Comparison of ENCODE assay signal across 9 mouse cellular contexts in genomic region chr15:99653876-99654275, GRCm38 (mm10). TPM values are rescaled to one million over a fixed set of nuclear protein-coding genes. Genes with fewer than 3 reads are reported as not detected.
DNase-seq lines count a peak whose midpoint lies in the region; ATAC-seq and TF ChIP-seq lines count a peak whose summit lies in the region.
"Had no signal": no experiment of that assay in that cellular context is flagged by ENCODE, and none has a peak within 500 bp of the region (broad histone marks: within the 10 kb centered on the region; RNA-seq: fewer than 3 reads in every experiment).

No protein-coding gene starts in this region.

- no peak for TF ChIP-seq CTCF in left cerebral cortex, adult 2 months (IDR thresholded peaks at IDR 0.05)
- TF ChIP-seq CTCF in thymus, adult 2 months (IDR thresholded peaks at IDR 0.05; ENCODE audit: borderline replicate concordance, control insufficient read depth, extremely low read depth, insufficient read depth, low read length, poor library complexity), result no peak

- intact Hi-C loops in left cerebral cortex, adult 2 months (cut with DNase I), result no loop called here

- 3% methylated on average over 21 of the region's 21 CpGs for WGBS in forebrain, embryonic 10.5 days
- WGBS in limb, embryonic 11.5 days, result 4% methylated on average over 21 of the region's 21 CpGs
- WGBS in neural tube, embryonic 13.5 days, result 5% methylated on average over 21 of the region's 21 CpGs
- WGBS in thymus, adult 2 months, result 18% methylated on average over 21 of the region's 21 CpGs

- no peak for ATAC-seq in limb, embryonic 11.5 days (ENCODE audit: insufficient number of reproducible peaks, low FRiP score, low TSS enrichment, low read depth)
- ATAC-seq in neural tube, embryonic 13.5 days (ENCODE audit: low read depth), result no peak

- peak overlapping the region; percentile 22; the same call in 1 of the 2 replicates for H3K9ac ChIP-seq in limb, embryonic 11.5 days (ENCODE audit: low read length)
- H3K9ac ChIP-seq in neural tube, embryonic 13.5 days, result peak overlapping the region; percentile 65

- peak overlapping the region; percentile 40 for H3K4me2 ChIP-seq in limb, embryonic 11.5 days (ENCODE audit: low read depth, severe bottlenecking)
- peak overlapping the region; percentile 89 for H3K4me2 ChIP-seq in neural tube, embryonic 13.5 days

- no peaks in the 10 kb centered on the region for H3K9me3 ChIP-seq in forebrain, embryonic 10.5 days
- no peaks in the 10 kb centered on the region for H3K9me3 ChIP-seq in limb, embryonic 11.5 days (ENCODE audit: control insufficient read depth, low read length)
- H3K9me3 ChIP-seq in neural tube, embryonic 13.5 days, result no peaks in the 10 kb centered on the region

- H3K36me3 ChIP-seq in forebrain, embryonic 10.5 days (replicated peaks), result no peaks in the 10 kb centered on the region
- H3K36me3 ChIP-seq in limb, embryonic 11.5 days (ENCODE audit: control insufficient read depth, insufficient read depth, low read length), result no peaks in the 10 kb centered on the region
- no peaks in the 10 kb centered on the region for H3K36me3 ChIP-seq in neural tube, embryonic 13.5 days
- H3K36me3 ChIP-seq in thymus, adult 2 months (ENCODE audit: control insufficient read depth, insufficient read depth, low read length), result no peaks in the 10 kb centered on the region

- peak overlapping the region; percentile 23 for H3K4me3 ChIP-seq in left cerebral cortex, adult 2 months
- peak overlapping the region; percentile 42 for H3K4me3 ChIP-seq in forebrain, embryonic 10.5 days
- peak overlapping the region; percentile 14 for H3K4me3 ChIP-seq in limb, embryonic 11.5 days (ENCODE audit: low read depth, low read length)
- peak overlapping the region; percentile 25 for H3K4me3 ChIP-seq in neural tube, embryonic 13.5 days
- no peak overlapping the region for H3K4me3 ChIP-seq in thymus, adult 2 months (ENCODE audit: control insufficient read depth, insufficient read depth, low read length)

- no peak overlapping the region for H3K27ac ChIP-seq in left cerebral cortex, adult 2 months
- peak overlapping the region; percentile 36 for H3K27ac ChIP-seq in forebrain, embryonic 10.5 days
- no peak overlapping the region for H3K27ac ChIP-seq in limb, embryonic 11.5 days (replicated peaks; ENCODE audit: low read depth, low read length)
- peak overlapping the region; percentile 76 for H3K27ac ChIP-seq in neural tube, embryonic 13.5 days (replicated peaks)
- no peak overlapping the region for H3K27ac ChIP-seq in thymus, adult 2 months (ENCODE audit: control insufficient read depth, insufficient read depth, low read length)

- DNase-seq in left cerebral cortex, adult 2 months (ENCODE audit: extremely low spot score in 1 of 2, low spot score in 2 of 2), result no peak
- DNase-seq in left cerebral cortex, adult 11 months (ENCODE audit: low spot score), result no peak
- DNase-seq in forebrain, embryonic 10.5 days (ENCODE audit: extremely low spot score, low spot score), result no peak
- no peak for DNase-seq in limb, embryonic 11.5 days (ENCODE audit: low spot score)
- DNase-seq in layer of hippocampus, postnatal 36 days, result no peak
- no peak for DNase-seq in thymus, adult 2 months
- no peak for DNase-seq in spleen, adult 18-20 months
- DNase-seq: thymus, postnatal 36 days had no signal

- H3K27me3 ChIP-seq in forebrain, embryonic 10.5 days (ENCODE audit: poor library complexity, severe bottlenecking), result peaks cover 52% of the 10 kb centered on the region
- peaks cover 32% of the 10 kb centered on the region for H3K27me3 ChIP-seq in limb, embryonic 11.5 days (ENCODE audit: control insufficient read depth, insufficient read depth, low read length)
- peaks cover 11% of the 10 kb centered on the region; the same call in 1 of the 2 replicates for H3K27me3 ChIP-seq in neural tube, embryonic 13.5 days
- H3K27me3 ChIP-seq in thymus, adult 2 months (ENCODE audit: control insufficient read depth, insufficient read depth, low read length), result peaks cover 6% of the 10 kb centered on the region; the same call in 1 of the 2 replicates

- H3K4me1 ChIP-seq in forebrain, embryonic 10.5 days, result peaks cover 51% of the 10 kb centered on the region
- H3K4me1 ChIP-seq in limb, embryonic 11.5 days (ENCODE audit: control insufficient read depth, insufficient read depth, low read length), result peaks cover 20% of the 10 kb centered on the region
- H3K4me1 ChIP-seq in neural tube, embryonic 13.5 days (replicated peaks), result peaks cover 64% of the 10 kb centered on the region
- peaks cover 7% of the 10 kb centered on the region for H3K4me1 ChIP-seq in thymus, adult 2 months (replicated peaks; ENCODE audit: control insufficient read depth, insufficient read depth, low read length)

- no peak for TF ChIP-seq POLR2A in thymus, adult 2 months (IDR thresholded peaks at IDR 0.05; ENCODE audit: control insufficient read depth, extremely low read depth, insufficient read depth, low read length, poor library complexity)

RNA-seq across cellular contexts. Expression of gene Racgap1, which starts 2.4 kb away (rescaled TPM):
- 10 to 100 TPM in 1 of 2 experiments, 1 to 10 TPM in 1; 8.0 to 10.6 TPM for total RNA-seq in left cerebral cortex, adult 2 months (2021)
- 193 and 201 TPM in 2 replicates for polyA plus RNA-seq in forebrain, embryonic 10.5 days (2016; fragmentation: Nextera tagmentation; extraction: Ambion mirVana)
- 108 and 125 TPM in 2 replicates for polyA plus RNA-seq in limb, embryonic 11.5 days (2014; fragmentation: Nextera tagmentation; extraction: Ambion mirVana)
- polyA plus RNA-seq in neural tube, embryonic 13.5 days (2015; fragmentation: Nextera tagmentation; extraction: Ambion mirVana), result 130 and 133 TPM in 2 replicates
- 1 to 10 TPM; 5.2 TPM for total RNA-seq in layer of hippocampus, postnatal 36 days (2021)
- polyA plus RNA-seq in thymus, adult 2 months (2012; rRNA removed), result 80.2 and 95.6 TPM in 2 replicates

RNA-seq across cellular contexts. Expression of gene Asic1, which starts 16.3 kb away (rescaled TPM):
- 10 to 100 TPM; 66.7 to 81.0 TPM for total RNA-seq in left cerebral cortex, adult 2 months (2021)
- 2.2 and 2.4 TPM in 2 replicates for polyA plus RNA-seq in forebrain, embryonic 10.5 days (2016; fragmentation: Nextera tagmentation; extraction: Ambion mirVana)
- polyA plus RNA-seq in limb, embryonic 11.5 days (2014; fragmentation: Nextera tagmentation; extraction: Ambion mirVana), result 0.57 and 0.64 TPM in 2 replicates
- polyA plus RNA-seq in neural tube, embryonic 13.5 days (2015; fragmentation: Nextera tagmentation; extraction: Ambion mirVana), result 76.0 and 77.8 TPM in 2 replicates
- total RNA-seq in layer of hippocampus, postnatal 36 days (2021), result 10 to 100 TPM; 34.4 to 36.3 TPM
- polyA plus RNA-seq in thymus, adult 2 months (2012; rRNA removed), result 0.13 and 0.19 TPM in 2 replicates

RNA-seq across cellular contexts. Expression of gene Smarcd1, which starts 48.1 kb away (rescaled TPM):
- 100 to 1,000 TPM; 157 to 163 TPM for total RNA-seq in left cerebral cortex, adult 2 months (2021)
- polyA plus RNA-seq in forebrain, embryonic 10.5 days (2016; fragmentation: Nextera tagmentation; extraction: Ambion mirVana), result 91.5 TPM in 2 replicates
- 80.6 and 83.8 TPM in 2 replicates for polyA plus RNA-seq in limb, embryonic 11.5 days (2014; fragmentation: Nextera tagmentation; extraction: Ambion mirVana)
- polyA plus RNA-seq in neural tube, embryonic 13.5 days (2015; fragmentation: Nextera tagmentation; extraction: Ambion mirVana), result 117 and 134 TPM in 2 replicates
- 100 to 1,000 TPM; 106 to 109 TPM for total RNA-seq in layer of hippocampus, postnatal 36 days (2021)
- polyA plus RNA-seq in thymus, adult 2 months (2012; rRNA removed), result 106 and 111 TPM in 2 replicates

RNA-seq across cellular contexts. Expression of gene Gm17349, which starts 51.4 kb away (rescaled TPM):
- 10 to 100 TPM in 1 of 2 experiments, 1 to 10 TPM in 1; 5.3 to 11.7 TPM for total RNA-seq in left cerebral cortex, adult 2 months (2021)
- not detected in 2 replicates for polyA plus RNA-seq in forebrain, embryonic 10.5 days (2016; fragmentation: Nextera tagmentation; extraction: Ambion mirVana)
- polyA plus RNA-seq in limb, embryonic 11.5 days (2014; fragmentation: Nextera tagmentation; extraction: Ambion mirVana), result not detected in 2 replicates
- polyA plus RNA-seq in neural tube, embryonic 13.5 days (2015; fragmentation: Nextera tagmentation; extraction: Ambion mirVana), result not detected in 2 replicates
- total RNA-seq in layer of hippocampus, postnatal 36 days (2021), result 1 to 10 TPM; 4.1 to 6.3 TPM
- polyA plus RNA-seq in thymus, adult 2 months (2012; rRNA removed), result not detected in 2 replicates

RNA-seq across cellular contexts. Expression of gene Aqp6, which starts 52.7 kb away (rescaled TPM):
- under 1 TPM; 0.61 to 0.70 TPM for total RNA-seq in left cerebral cortex, adult 2 months (2021)
- polyA plus RNA-seq in forebrain, embryonic 10.5 days (2016; fragmentation: Nextera tagmentation; extraction: Ambion mirVana), result not detected in 2 replicates
- not detected in 2 replicates for polyA plus RNA-seq in limb, embryonic 11.5 days (2014; fragmentation: Nextera tagmentation; extraction: Ambion mirVana)
- 3.5 and 3.6 TPM in 2 replicates for polyA plus RNA-seq in neural tube, embryonic 13.5 days (2015; fragmentation: Nextera tagmentation; extraction: Ambion mirVana)
- total RNA-seq in layer of hippocampus, postnatal 36 days (2021), result under 1 TPM in 1 of 2 experiments, not detected in 1; 0.25 TPM
- 0.24 and 0.40 TPM in 2 replicates for polyA plus RNA-seq in thymus, adult 2 months (2012; rRNA removed)

Comparison
In these comparisons a context has a peak if more than half of its experiments do, and no peak if none do; other contexts are left out.
1. H3K27ac ChIP-seq: peak in forebrain, embryonic 10.5 days (single experiment) and neural tube, embryonic 13.5 days (single experiment); none in left cerebral cortex, adult 2 months (single experiment), limb, embryonic 11.5 days (single experiment) and thymus, adult 2 months (single experiment).
2. RNA of gene Asic1, which starts 16.3 kb away (polyA plus RNA-seq): 76.0 to 77.8 TPM in neural tube, embryonic 13.5 days; 2.2 to 2.4 TPM in forebrain, embryonic 10.5 days, 0.57 to 0.64 TPM in limb, embryonic 11.5 days and 0.13 to 0.19 TPM in thymus, adult 2 months; every median in the first group is over 10 times any median in the second.